Mouse (Mus musculus) lung, postnatal 0 days (tissue): ENCODE measurements around the gene Gm14569.

ENCODE experiments used
- CTCF ChIP-seq: IDR thresholded peaks from 2 replicates; pipeline ENCODE4 v1.5.1; 2016; ENCODE audit warnings: antibody characterized with exemption, mild to moderate bottlenecking
- EP300 ChIP-seq: IDR thresholded peaks from 2 replicates; pipeline ENCODE4 v1.6.1; 2016; ENCODE audit warnings: antibody characterized with exemption, mild to moderate bottlenecking, control low read depth

DNA sequence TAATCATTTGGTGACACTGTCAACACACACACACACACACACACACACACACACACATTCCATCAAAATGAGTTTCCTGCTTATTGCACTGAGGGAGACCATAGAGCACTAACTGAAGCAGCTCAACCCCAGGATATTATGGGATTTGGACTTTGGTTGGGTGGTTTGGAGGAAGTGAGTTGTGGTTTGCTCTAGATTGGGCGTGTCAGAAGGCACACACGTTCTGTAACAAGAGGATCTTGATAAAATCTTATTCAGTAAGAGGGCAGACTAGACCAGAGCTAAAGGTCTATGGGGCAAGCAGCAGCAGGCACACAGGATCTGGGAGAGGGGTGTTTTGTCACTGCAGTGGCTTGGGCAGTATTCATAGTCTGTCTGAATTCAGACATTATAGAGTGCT lies 101.1 kb downstream of the Gm14569 start:
- TF ChIP-seq CTCF (no peak), EP300 (no peak)
